Mouse (Mus musculus): ENCODE measurements around the gene Idua. TPM values are rescaled to one million over a fixed set of nuclear protein-coding genes. Genes with fewer than 3 reads are reported as not detected.
"Not testable (repeated sequence)": the region's sequence is repeated elsewhere in the genome, so short reads cannot be mapped to it uniquely, and the experiment has no call there.

The Idua gene
- polyA plus RNA-seq, 1 experiment from 2014 or later = 11.5 TPM

DNA sequence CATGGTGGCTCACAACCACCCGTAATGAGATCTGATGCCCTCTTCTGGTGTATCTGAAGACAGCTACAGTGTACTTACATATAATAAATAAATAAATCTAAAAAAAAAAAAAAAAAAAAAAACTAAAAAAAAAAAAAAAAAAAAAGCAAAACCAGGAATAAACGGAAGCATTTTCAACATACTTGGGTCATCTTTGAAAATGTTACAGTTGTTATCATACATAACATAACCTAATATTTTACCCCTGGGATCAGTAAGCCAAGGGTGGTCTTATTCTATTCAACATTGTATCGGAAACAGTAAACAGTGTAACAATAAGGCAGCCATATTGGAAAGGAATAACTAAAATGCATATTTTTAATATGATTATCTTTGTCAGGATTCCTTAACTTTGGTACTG is 26.0 kb upstream of the Idua start:
- not testable (repeated sequence) for H3K4me2 ChIP-seq (ENCODE audit: low read depth, low read length, severe bottlenecking); DNase-seq (ENCODE audit: low spot score); H3K9me3 ChIP-seq (ENCODE audit: control insufficient read depth, low read length); H3K27ac ChIP-seq (ENCODE audit: low read depth, low read length); H3K4me3 ChIP-seq (ENCODE audit: low read depth, low read length); H3K4me1 ChIP-seq (replicated peaks; ENCODE audit: control insufficient read depth, insufficient read depth, low read length); ATAC-seq (replicated peaks; ENCODE audit: low FRiP score); H3K36me3 ChIP-seq (ENCODE audit: control insufficient read depth, insufficient read depth, low read length); H3K9ac ChIP-seq (ENCODE audit: low read length); H3K27me3 ChIP-seq (ENCODE audit: control insufficient read depth, insufficient read depth, low read length)
- WGBS = 80% methylated on average over 2 of the region's 3 CpGs

DNA sequence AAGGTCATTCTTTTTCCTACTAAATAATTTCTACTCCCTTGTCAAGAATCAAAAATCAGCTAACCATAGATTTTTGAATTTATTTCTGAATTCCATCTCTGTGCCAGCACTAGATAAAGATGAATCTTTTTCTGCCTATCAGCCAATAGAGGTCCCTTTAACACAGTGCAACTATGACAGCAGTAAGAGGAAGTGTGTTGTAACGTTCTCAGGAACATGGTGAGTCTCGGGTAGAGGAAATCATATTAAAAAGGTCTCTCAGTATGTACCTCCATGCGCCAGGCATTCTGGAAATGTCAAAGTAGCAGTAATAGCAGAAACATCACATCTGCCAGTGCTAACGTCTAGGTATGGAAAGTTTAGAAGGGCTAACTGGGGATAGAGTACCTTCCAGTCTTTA is 24.0 kb upstream of the Idua start:
- WGBS = 80% methylated on average over 4 of the region's 4 CpGs
- Histone ChIP-seq H3K9ac (ENCODE audit: low read length) (no peak overlapping the region), H3K27ac (ENCODE audit: low read depth, low read length) (no peak overlapping the region), H3K4me3 (ENCODE audit: low read depth, low read length) (no peak overlapping the region), H3K4me1 (replicated peaks; ENCODE audit: control insufficient read depth, insufficient read depth, low read length) (no peaks in the 10 kb centered on the region), H3K36me3 (ENCODE audit: control insufficient read depth, insufficient read depth, low read length) (no peaks in the 10 kb centered on the region), H3K4me2 (ENCODE audit: low read depth, low read length, severe bottlenecking) (no peak overlapping the region), H3K27me3 (ENCODE audit: control insufficient read depth, insufficient read depth, low read length) (no peaks in the 10 kb centered on the region), H3K9me3 (ENCODE audit: control insufficient read depth, low read length) (no peaks in the 10 kb centered on the region)
- DNase-seq (ENCODE audit: low spot score) (no peak), ATAC-seq (replicated peaks; ENCODE audit: low FRiP score) (no peak)

- Histone ChIP-seq H3K27ac (ENCODE audit: low read depth, low read length) (no peak overlapping the region), H3K4me3 (ENCODE audit: low read depth, low read length) (no peak overlapping the region), H3K4me2 (ENCODE audit: low read depth, low read length, severe bottlenecking) (no peak overlapping the region), H3K9me3 (ENCODE audit: control insufficient read depth, low read length) (no peaks in the 10 kb centered on the region), H3K9ac (ENCODE audit: low read length) (no peak overlapping the region), H3K36me3 (ENCODE audit: control insufficient read depth, insufficient read depth, low read length) (no peaks in the 10 kb centered on the region; the same call in 1 of the 2 replicates), H3K27me3 (ENCODE audit: control insufficient read depth, insufficient read depth, low read length) (no peaks in the 10 kb centered on the region), H3K4me1 (replicated peaks; ENCODE audit: control insufficient read depth, insufficient read depth, low read length) (no peaks in the 10 kb centered on the region)
- WGBS = 88% methylated on average over 2 of the region's 2 CpGs
- no peak for ATAC-seq (replicated peaks; ENCODE audit: low FRiP score)
- no peak for DNase-seq (ENCODE audit: low spot score)
Observed at GRCm38 (mm10) chr5:108643674-108644073, 16.5 kb upstream of the Idua start.

GRCm38 (mm10) chr5:108645651-108646342 is 14.3 kb upstream of the Idua start:
- H3K9me3 ChIP-seq (ENCODE audit: control insufficient read depth, low read length) = no peaks in the 10 kb centered on the region
- H3K27me3 ChIP-seq (ENCODE audit: control insufficient read depth, insufficient read depth, low read length) = no peaks in the 10 kb centered on the region
- peaks cover 3% of the 10 kb centered on the region; the same call in 1 of the 2 replicates for H3K36me3 ChIP-seq (ENCODE audit: control insufficient read depth, insufficient read depth, low read length)
- H3K4me2 ChIP-seq (ENCODE audit: low read depth, low read length, severe bottlenecking) = no peak overlapping the region
- 93% methylated on average over 9 of the region's 9 CpGs for WGBS
- H3K9ac ChIP-seq (ENCODE audit: low read length) = no peak overlapping the region
- DNase-seq (ENCODE audit: low spot score) = peak; percentile 35
- no peaks in the 10 kb centered on the region for H3K4me1 ChIP-seq (replicated peaks; ENCODE audit: control insufficient read depth, insufficient read depth, low read length)
- no peak overlapping the region for H3K4me3 ChIP-seq (ENCODE audit: low read depth, low read length)
- no peak for ATAC-seq (replicated peaks; ENCODE audit: low FRiP score)
- no peak overlapping the region for H3K27ac ChIP-seq (ENCODE audit: low read depth, low read length)

- Histone ChIP-seq H3K4me2 (ENCODE audit: low read depth, low read length, severe bottlenecking) (no peak overlapping the region), H3K4me3 (ENCODE audit: low read depth, low read length) (no peak overlapping the region), H3K27me3 (ENCODE audit: control insufficient read depth, insufficient read depth, low read length) (no peaks in the 10 kb centered on the region), H3K9me3 (ENCODE audit: control insufficient read depth, low read length) (no peaks in the 10 kb centered on the region), H3K36me3 (ENCODE audit: control insufficient read depth, insufficient read depth, low read length) (peaks cover 3% of the 10 kb centered on the region; the same call in 1 of the 2 replicates), H3K9ac (ENCODE audit: low read length) (no peak overlapping the region), H3K4me1 (replicated peaks; ENCODE audit: control insufficient read depth, insufficient read depth, low read length) (no peaks in the 10 kb centered on the region), H3K27ac (ENCODE audit: low read depth, low read length) (no peak overlapping the region)
- 91% methylated on average over 3 of the region's 3 CpGs for WGBS
- DNase-seq (ENCODE audit: low spot score) (peak; percentile 41), ATAC-seq (replicated peaks; ENCODE audit: low FRiP score) (no peak)
Observed at GRCm38 (mm10) chr5:108646343-108646660, 13.8 kb upstream of the Idua start.

DNA sequence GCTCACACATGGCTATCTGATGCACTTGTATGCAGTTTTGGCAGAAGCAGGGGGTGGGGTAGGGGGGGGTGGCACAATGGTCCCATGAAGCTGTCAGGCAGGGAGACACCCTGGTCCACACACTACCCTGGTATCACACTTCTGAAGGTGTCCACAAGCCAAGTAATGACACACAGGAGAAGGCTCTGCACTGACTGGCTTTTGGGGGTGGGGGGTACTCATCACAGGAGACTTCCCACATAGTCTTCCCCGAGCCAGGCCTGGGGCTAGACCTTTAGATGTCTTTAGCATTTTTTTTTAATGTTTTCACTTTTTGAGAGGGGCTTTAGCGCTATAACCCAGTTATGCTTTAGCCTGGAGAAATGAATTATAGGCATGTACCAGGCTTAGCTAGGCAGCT is 12.8 kb upstream of the Idua start:
- WGBS = 90% methylated on average over 2 of the region's 2 CpGs
- DNase-seq (ENCODE audit: low spot score) (peak; percentile 44), ATAC-seq (replicated peaks; ENCODE audit: low FRiP score) (no peak)
- H3K27me3 ChIP-seq (ENCODE audit: control insufficient read depth, insufficient read depth, low read length) = no peaks in the 10 kb centered on the region
- H3K9me3 ChIP-seq (ENCODE audit: control insufficient read depth, low read length) = no peaks in the 10 kb centered on the region
- no peak overlapping the region for H3K27ac ChIP-seq (ENCODE audit: low read depth, low read length)
- H3K4me2 ChIP-seq (ENCODE audit: low read depth, low read length, severe bottlenecking) = no peak overlapping the region
- no peak overlapping the region for H3K9ac ChIP-seq (ENCODE audit: low read length)
- peaks cover 3% of the 10 kb centered on the region; the same call in 1 of the 2 replicates for H3K36me3 ChIP-seq (ENCODE audit: control insufficient read depth, insufficient read depth, low read length)
- no peak overlapping the region for H3K4me3 ChIP-seq (ENCODE audit: low read depth, low read length)
- no peaks in the 10 kb centered on the region for H3K4me1 ChIP-seq (replicated peaks; ENCODE audit: control insufficient read depth, insufficient read depth, low read length)

- Histone ChIP-seq H3K9ac (ENCODE audit: low read length) (no peak overlapping the region), H3K27ac (ENCODE audit: low read depth, low read length) (no peak overlapping the region), H3K9me3 (ENCODE audit: control insufficient read depth, low read length) (no peaks in the 10 kb centered on the region), H3K4me3 (ENCODE audit: low read depth, low read length) (no peak overlapping the region), H3K27me3 (ENCODE audit: control insufficient read depth, insufficient read depth, low read length) (no peaks in the 10 kb centered on the region), H3K36me3 (ENCODE audit: control insufficient read depth, insufficient read depth, low read length) (peaks cover 3% of the 10 kb centered on the region; the same call in 1 of the 2 replicates), H3K4me2 (ENCODE audit: low read depth, low read length, severe bottlenecking) (no peak overlapping the region), H3K4me1 (replicated peaks; ENCODE audit: control insufficient read depth, insufficient read depth, low read length) (no peaks in the 10 kb centered on the region)
- ATAC-seq (replicated peaks; ENCODE audit: low FRiP score) = no peak
- 86% methylated on average over 2 of the region's 2 CpGs for WGBS
- no peak for DNase-seq (ENCODE audit: low spot score)
Observed at GRCm38 (mm10) chr5:108647820-108648465, 12.2 kb upstream of the Idua start.

- Histone ChIP-seq H3K36me3 (ENCODE audit: control insufficient read depth, insufficient read depth, low read length) (peaks cover 6% of the 10 kb centered on the region; the same call in 1 of the 2 replicates), H3K27ac (ENCODE audit: low read depth, low read length) (no peak overlapping the region), H3K4me1 (replicated peaks; ENCODE audit: control insufficient read depth, insufficient read depth, low read length) (no peaks in the 10 kb centered on the region), H3K9me3 (ENCODE audit: control insufficient read depth, low read length) (no peaks in the 10 kb centered on the region), H3K4me3 (ENCODE audit: low read depth, low read length) (no peak overlapping the region), H3K4me2 (ENCODE audit: low read depth, low read length, severe bottlenecking) (no peak overlapping the region), H3K27me3 (ENCODE audit: control insufficient read depth, insufficient read depth, low read length) (no peaks in the 10 kb centered on the region), H3K9ac (ENCODE audit: low read length) (no peak overlapping the region)
- DNase-seq (ENCODE audit: low spot score) = peak; percentile 48
- 89% methylated on average over 11 of the region's 11 CpGs for WGBS
- ATAC-seq (replicated peaks; ENCODE audit: low FRiP score) = no peak
Observed at GRCm38 (mm10) chr5:108648937-108649576, 11.1 kb upstream of the Idua start.

Measured in forebrain, embryonic 11.5 days (tissue).